Mouse (Mus musculus) T-helper 17 cell (primary cell): Measurements from ENCODE around the gene Sppl3.

ENCODE experiments used
- in situ Hi-C, 2 experiments: fragments of 300-600 bp; cut with MboI, MseI; formaldehyde crosslinking; loops; 1 replicate in 1 of 2; 2 replicates in 1 of 2; pipeline ENCODE4 v1.15.1; 2025; ENCODE audit warnings: high pct_unique_total_duplicates in 2 of 2

The Sppl3 gene

GRCm38 (mm10) chr5:114985074-114985473 lies 25.9 kb upstream of the Sppl3 start:
- in situ Hi-C loops, result no loop called here

GRCm38 (mm10) chr5:114996447-114996846 lies 14.5 kb upstream of the Sppl3 start:
- in situ Hi-C loops, result no loop called here

- in situ Hi-C loops, result no loop called here
These were observed 13.6 kb upstream of the Sppl3 start for GRCm38 (mm10) chr5:114997327-114997726.

GRCm38 (mm10) chr5:115000503-115000902 lies 10.4 kb upstream of the Sppl3 start:
- in situ Hi-C loops, result no loop called here

- in situ Hi-C loops, result no loop called here
These were observed 9.5 kb upstream of the Sppl3 start for GRCm38 (mm10) chr5:115001464-115001863.

GRCm38 (mm10) chr5:115002781-115003180 lies 8.2 kb upstream of the Sppl3 start:
- in situ Hi-C loops, result no loop called here

GRCm38 (mm10) chr5:115003224-115003873 lies 7.6 kb upstream of the Sppl3 start:
- in situ Hi-C loops, result no loop called here

GRCm38 (mm10) chr5:115007768-115008167 lies 3.2 kb upstream of the Sppl3 start:
- in situ Hi-C loops, result no loop called here

GRCm38 (mm10) chr5:115008307-115008706 lies 2.6 kb upstream of the Sppl3 start:
- in situ Hi-C loops, result no loop called here

- in situ Hi-C loops, result no loop called here
These were observed 1.8 kb upstream of the Sppl3 start for GRCm38 (mm10) chr5:115009143-115009542.

- in situ Hi-C loops, result loop anchor here in 1 of 2 experiments (5.0 kb wide), 1 partner anchor 612 kb away; no protein-coding TSS in a partner anchor
These were observed 976 bp upstream of the Sppl3 start for GRCm38 (mm10) chr5:115009961-115010360.

- in situ Hi-C loops, result loop anchor here in 1 of 2 experiments (5.0 kb wide), 1 partner anchor 611 kb away; no protein-coding TSS in a partner anchor
These were observed 231 bp downstream of the Sppl3 start for GRCm38 (mm10) chr5:115011217-115011518.

GRCm38 (mm10) chr5:115011519-115012261 lies 753 bp downstream of the Sppl3 start:
- in situ Hi-C loops, result loop anchor here in 1 of 2 experiments (5.0 kb wide), 1 partner anchor 611 kb away; no protein-coding TSS in a partner anchor

GRCm38 (mm10) chr5:115013436-115013835 lies 2.5 kb downstream of the Sppl3 start:
- in situ Hi-C loops, result loop anchor here in 1 of 2 experiments (5.0 kb wide), 1 partner anchor 609 kb away; no protein-coding TSS in a partner anchor

GRCm38 (mm10) chr5:115014570-115014969 lies 3.6 kb downstream of the Sppl3 start:
- in situ Hi-C loops, result loop anchor here in 1 of 2 experiments (5.0 kb wide), 1 partner anchor 608 kb away; no protein-coding TSS in a partner anchor

GRCm38 (mm10) chr5:115015121-115015520 lies 4.2 kb downstream of the Sppl3 start:
- in situ Hi-C loops, result loop anchor here (5.0 kb wide), 2 partner anchors 33 to 57 kb away; no protein-coding TSS in a partner anchor

- in situ Hi-C loops, result loop anchor here (5.0 kb wide), 2 partner anchors 36 to 54 kb away; no protein-coding TSS in a partner anchor
These were observed 7.3 kb downstream of the Sppl3 start for GRCm38 (mm10) chr5:115018270-115018669.

- in situ Hi-C loops, result loop anchor here (5.0 kb wide), 2 partner anchors 37 to 53 kb away; no protein-coding TSS in a partner anchor
These were observed 7.9 kb downstream of the Sppl3 start for GRCm38 (mm10) chr5:115018813-115019212.

- in situ Hi-C loops, result no loop called here
These were observed 11.1 kb downstream of the Sppl3 start for GRCm38 (mm10) chr5:115022021-115022420.

GRCm38 (mm10) chr5:115026170-115026569 lies 15.2 kb downstream of the Sppl3 start:
- in situ Hi-C loops, result no loop called here

- in situ Hi-C loops, result no loop called here
These were observed 16.2 kb downstream of the Sppl3 start for GRCm38 (mm10) chr5:115027109-115027508.

GRCm38 (mm10) chr5:115028920-115029319 lies 18.0 kb downstream of the Sppl3 start:
- in situ Hi-C loops, result no loop called here

GRCm38 (mm10) chr5:115029509-115029908 lies 18.6 kb downstream of the Sppl3 start:
- in situ Hi-C loops, result no loop called here
